11 mouse cellular contexts compared by ENCODE assay signal in genomic region chr10:96399636-96400400, GRCm38 (mm10).
A peak's percentile ranks its signal among the peaks of the same experiment; 100 is the strongest.
DNase-seq lines count a peak whose midpoint lies in the region; ATAC-seq lines count a peak whose summit lies in the region.
"Had no signal": no experiment of that assay in that cellular context is flagged by ENCODE, and none has a peak within 500 bp of the region (broad histone marks: within the 10 kb centered on the region; RNA-seq: fewer than 3 reads in every experiment).

No protein-coding gene starts in this region.

- 65% methylated on average over 8 of the region's 8 CpGs for WGBS in forebrain, embryonic 10.5 days
- WGBS in forebrain, embryonic 16.5 days: 69% methylated on average over 8 of the region's 8 CpGs
- 45% methylated on average over 8 of the region's 8 CpGs for WGBS in hindbrain, embryonic 10.5 days
- WGBS in midbrain, embryonic 10.5 days: 75% methylated on average over 8 of the region's 8 CpGs

- ATAC-seq in forebrain, embryonic 16.5 days: no peak
- ATAC-seq in cerebellum, adult (ENCODE audit: insufficient number of reproducible peaks, low FRiP score, low TSS enrichment): no peak
- ATAC-seq: forebrain, embryonic 13.5 days had no signal

- no peaks in the 10 kb centered on the region for H3K36me3 ChIP-seq in forebrain, embryonic 10.5 days (replicated peaks)
- no peaks in the 10 kb centered on the region for H3K36me3 ChIP-seq in forebrain, embryonic 16.5 days (ENCODE audit: control insufficient read depth, insufficient read depth)
- H3K36me3 ChIP-seq in hindbrain, embryonic 10.5 days: no peaks in the 10 kb centered on the region
- H3K36me3 ChIP-seq in midbrain, embryonic 10.5 days: no peaks in the 10 kb centered on the region

- H3K4me3 ChIP-seq in forebrain, embryonic 10.5 days: no peak overlapping the region
- H3K4me3 ChIP-seq in forebrain, embryonic 16.5 days (replicated peaks; ENCODE audit: low read length): no peak overlapping the region
- no peak overlapping the region for H3K4me3 ChIP-seq in hindbrain, embryonic 10.5 days
- no peak overlapping the region for H3K4me3 ChIP-seq in midbrain, embryonic 10.5 days
- H3K4me3 ChIP-seq: forebrain, embryonic 13.5 days had no signal

- H3K9ac ChIP-seq in forebrain, embryonic 16.5 days (replicated peaks; ENCODE audit: low read depth, low read length): no peak overlapping the region
- H3K9ac ChIP-seq: forebrain, embryonic 13.5 days had no signal

- DNase-seq in forebrain, embryonic 10.5 days (ENCODE audit: extremely low spot score, low spot score): no peak
- peak; percentile 5 for DNase-seq in 3134 (ENCODE audit: extremely low read depth, insufficient read length, low spot score)
- DNase-seq in hindbrain, embryonic 10.5 days (ENCODE audit: low spot score): peak; percentile 58
- DNase-seq in midbrain, embryonic 10.5 days (ENCODE audit: low spot score): peak; percentile 36
- DNase-seq in adrenal gland, adult 8-10 months: no peak
- DNase-seq in kidney, adult 9 months: no peak
- DNase-seq: cerebellum, adult 11 months; right cerebral cortex, postnatal 14 days had no signal

- peak overlapping the region; percentile 66 for H3K27ac ChIP-seq in forebrain, embryonic 10.5 days
- H3K27ac ChIP-seq in forebrain, embryonic 16.5 days (ENCODE audit: low read length): no peak overlapping the region
- peak overlapping the region; percentile 77 for H3K27ac ChIP-seq in hindbrain, embryonic 10.5 days
- H3K27ac ChIP-seq in midbrain, embryonic 10.5 days (replicated peaks): peak overlapping the region; percentile 52

- H3K27me3 ChIP-seq in forebrain, embryonic 10.5 days (ENCODE audit: poor library complexity, severe bottlenecking): no peaks in the 10 kb centered on the region
- no peaks in the 10 kb centered on the region for H3K27me3 ChIP-seq in forebrain, embryonic 16.5 days (replicated peaks; ENCODE audit: control insufficient read depth, insufficient read depth, low read length)
- no peaks in the 10 kb centered on the region for H3K27me3 ChIP-seq in hindbrain, embryonic 10.5 days (ENCODE audit: insufficient read depth, poor library complexity, severe bottlenecking)
- H3K27me3 ChIP-seq in midbrain, embryonic 10.5 days (ENCODE audit: low read depth, poor library complexity, severe bottlenecking): no peaks in the 10 kb centered on the region
- H3K27me3 ChIP-seq: forebrain, embryonic 13.5 days had no signal

- H3K4me2 ChIP-seq in forebrain, embryonic 16.5 days (ENCODE audit: low read length): no peak overlapping the region
- H3K4me2 ChIP-seq: forebrain, embryonic 13.5 days had no signal

- H3K9me3 ChIP-seq in forebrain, embryonic 10.5 days: no peaks in the 10 kb centered on the region
- H3K9me3 ChIP-seq in forebrain, embryonic 16.5 days (ENCODE audit: control insufficient read depth, low read length): no peaks in the 10 kb centered on the region
- no peaks in the 10 kb centered on the region for H3K9me3 ChIP-seq in hindbrain, embryonic 10.5 days
- H3K9me3 ChIP-seq in midbrain, embryonic 10.5 days (replicated peaks): no peaks in the 10 kb centered on the region
- H3K9me3 ChIP-seq: forebrain, embryonic 13.5 days had no signal

- H3K4me1 ChIP-seq in forebrain, embryonic 10.5 days: peaks cover 25% of the 10 kb centered on the region
- peaks cover 11% of the 10 kb centered on the region for H3K4me1 ChIP-seq in forebrain, embryonic 16.5 days (replicated peaks; ENCODE audit: control insufficient read depth, insufficient read depth, low read length)
- peaks cover 25% of the 10 kb centered on the region for H3K4me1 ChIP-seq in hindbrain, embryonic 10.5 days (replicated peaks)
- H3K4me1 ChIP-seq in midbrain, embryonic 10.5 days: peaks cover 8% of the 10 kb centered on the region

Comparison
In these comparisons a context has a peak if more than half of its experiments do, and no peak if none do; other contexts are left out.
1. DNase-seq: peak in 3134 (single experiment), hindbrain, embryonic 10.5 days (single experiment) and midbrain, embryonic 10.5 days (single experiment); none in forebrain, embryonic 10.5 days (single experiment), adrenal gland, adult 8-10 months (single experiment) and kidney, adult 9 months (single experiment).